In the genomic region with DNA sequence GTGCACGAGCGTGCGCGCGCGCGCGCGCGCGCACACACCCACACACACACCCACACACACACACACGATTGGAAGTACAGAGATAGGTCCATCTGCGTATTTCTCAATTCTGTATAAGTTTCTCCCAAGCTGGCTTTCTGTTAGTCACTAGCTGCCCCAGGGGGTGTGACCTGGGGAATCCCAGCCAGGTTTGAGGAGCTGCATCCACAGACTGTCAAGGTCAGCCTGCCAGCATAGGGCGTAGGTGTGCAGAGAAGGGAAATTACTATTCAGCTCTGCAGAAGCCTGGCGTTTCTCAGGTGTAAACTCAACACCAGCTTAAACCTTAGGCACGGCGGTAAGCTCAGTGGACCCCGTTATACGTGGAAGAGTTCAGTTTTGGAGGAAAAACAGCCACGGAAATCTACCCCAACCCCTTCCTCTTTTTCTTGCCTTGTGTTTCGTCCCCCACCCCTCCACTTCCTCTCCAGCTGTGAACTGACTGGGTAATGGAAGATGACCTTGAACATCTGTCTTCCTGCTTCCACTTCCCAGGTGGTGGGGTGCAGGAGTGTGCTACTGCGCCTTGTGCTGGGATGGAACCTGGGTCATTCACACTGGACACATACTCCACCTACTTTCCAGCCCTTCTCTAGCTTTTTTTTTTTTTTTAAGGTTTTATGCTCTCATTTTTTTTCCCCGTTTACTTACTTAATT, we compare ENCODE assay signal across 9 mouse cellular contexts.
A peak's percentile ranks its signal among the peaks of the same experiment; 100 is the strongest.
DNase-seq lines count a peak whose midpoint lies in the region; ATAC-seq and TF ChIP-seq lines count a peak whose summit lies in the region.
"Had no signal": no experiment of that assay in that cellular context is flagged by ENCODE, and none has a peak within 500 bp of the region (broad histone marks: within the 10 kb centered on the region; RNA-seq: fewer than 3 reads in every experiment).

No protein-coding gene starts in this region.

- 82% methylated on average over 23 of the region's 23 CpGs for WGBS in kidney, embryonic 15.5 days
- WGBS in intestine, postnatal 0 days, result 86% methylated on average over 23 of the region's 23 CpGs

- no peak overlapping the region for H3K4me2 ChIP-seq in kidney, embryonic 15.5 days
- no peak overlapping the region for H3K4me2 ChIP-seq in intestine, postnatal 0 days (replicated peaks; ENCODE audit: low read depth)
- H3K4me2 ChIP-seq: midbrain, embryonic 12.5 days had no signal

- H3K4me3 ChIP-seq in kidney, embryonic 15.5 days (replicated peaks), result no peak overlapping the region
- no peak overlapping the region for H3K4me3 ChIP-seq in intestine, postnatal 0 days (ENCODE audit: low read depth, low read length)
- H3K4me3 ChIP-seq: midbrain, embryonic 12.5 days had no signal

- H3K9me3 ChIP-seq in kidney, embryonic 15.5 days (replicated peaks), result no peaks in the 10 kb centered on the region
- H3K9me3 ChIP-seq in intestine, postnatal 0 days (ENCODE audit: control insufficient read depth), result no peaks in the 10 kb centered on the region
- H3K9me3 ChIP-seq: midbrain, embryonic 12.5 days had no signal

- H3K36me3 ChIP-seq in kidney, embryonic 15.5 days, result no peaks in the 10 kb centered on the region
- no peaks in the 10 kb centered on the region for H3K36me3 ChIP-seq in intestine, postnatal 0 days (ENCODE audit: control insufficient read depth, insufficient read depth)
- H3K36me3 ChIP-seq: midbrain, embryonic 12.5 days had no signal

- no peak for ATAC-seq in CD4-positive, CD25-positive, alpha-beta regulatory T cell, adult 4 months
- ATAC-seq in kidney, embryonic 15.5 days (replicated peaks; ENCODE audit: low FRiP score), result no peak
- no peak for ATAC-seq in intestine, postnatal 0 days

- no peak overlapping the region for H3K9ac ChIP-seq in kidney, embryonic 15.5 days
- H3K9ac ChIP-seq in intestine, postnatal 0 days (ENCODE audit: low read depth, low read length), result no peak overlapping the region
- H3K9ac ChIP-seq: midbrain, embryonic 12.5 days had no signal

- peak; percentile 3 for DNase-seq in CD4-positive, CD25-positive, alpha-beta regulatory T cell, adult 2 months (ENCODE audit: low read depth, low spot score)
- peak; percentile 6 for DNase-seq in kidney, postnatal 14 days
- peak; percentile 73 for DNase-seq in R1 (ENCODE audit: low read depth, low spot score)
- DNase-seq in gonadal fat pad, adult 2 months (ENCODE audit: low read depth), result peak; percentile 89
- DNase-seq in frontal cortex, postnatal 36 days (ENCODE audit: low spot score in 2 of 2), result no peak

- no peak overlapping the region for H3K27ac ChIP-seq in kidney, embryonic 15.5 days
- H3K27ac ChIP-seq in intestine, postnatal 0 days (ENCODE audit: low read depth, low read length), result no peak overlapping the region
- H3K27ac ChIP-seq: midbrain, embryonic 12.5 days had no signal

- H3K27me3 ChIP-seq in kidney, embryonic 15.5 days, result no peaks in the 10 kb centered on the region
- H3K27me3 ChIP-seq in intestine, postnatal 0 days (replicated peaks; ENCODE audit: control insufficient read depth, insufficient read depth, low read length), result no peaks in the 10 kb centered on the region
- H3K27me3 ChIP-seq: midbrain, embryonic 12.5 days had no signal

- no peak for TF ChIP-seq CTCF in intestine, postnatal 0 days (IDR thresholded peaks at IDR 0.05; ENCODE audit: low read depth)

- H3K4me1 ChIP-seq in kidney, embryonic 15.5 days, result peaks cover 2% of the 10 kb centered on the region; the same call in 1 of the 2 replicates
- no peaks in the 10 kb centered on the region for H3K4me1 ChIP-seq in intestine, postnatal 0 days (replicated peaks; ENCODE audit: control insufficient read depth, insufficient read depth, low read length)
- H3K4me1 ChIP-seq: midbrain, embryonic 12.5 days had no signal

Comparison
In these comparisons a context has a peak if more than half of its experiments do, and no peak if none do; other contexts are left out.
1. DNase-seq: peak in CD4-positive, CD25-positive, alpha-beta regulatory T cell, adult 2 months (single experiment), kidney, postnatal 14 days (single experiment), R1 (single experiment) and gonadal fat pad, adult 2 months (single experiment); none in frontal cortex, postnatal 36 days (0 of 2).